Mouse (Mus musculus): ENCODE results near the gene Etfrf1. TPM values are rescaled to one million over a fixed set of nuclear protein-coding genes. Genes with fewer than 3 reads are reported as not detected.

Etfrf1 gene
- polyA plus RNA-seq, 1 experiment from 2014 or later, result 53.9 TPM

GRCm38 (mm10) chr6:145193038-145193437, 17.9 kb upstream of the Etfrf1 start:
- peak; percentile 58 for ATAC-seq
- H3K36me3 ChIP-seq (ENCODE audit: control insufficient read depth, insufficient read depth, low read length), result no peaks in the 10 kb centered on the region
- no peaks in the 10 kb centered on the region for H3K4me1 ChIP-seq (ENCODE audit: control insufficient read depth, insufficient read depth, low read length)
- WGBS, result 82% methylated on average over 3 of the region's 3 CpGs
- H3K9me3 ChIP-seq (ENCODE audit: control insufficient read depth, low read length), result no peaks in the 10 kb centered on the region
- no peak overlapping the region for H3K27ac ChIP-seq (ENCODE audit: low read length)
- no peak overlapping the region for H3K9ac ChIP-seq (ENCODE audit: low read depth, low read length)
- H3K4me3 ChIP-seq (ENCODE audit: low read length), result no peak overlapping the region
- no peaks in the 10 kb centered on the region for H3K27me3 ChIP-seq (replicated peaks; ENCODE audit: control insufficient read depth, insufficient read depth, low read length)
- no peak overlapping the region for H3K4me2 ChIP-seq (ENCODE audit: low read depth, low read length)

DNA sequence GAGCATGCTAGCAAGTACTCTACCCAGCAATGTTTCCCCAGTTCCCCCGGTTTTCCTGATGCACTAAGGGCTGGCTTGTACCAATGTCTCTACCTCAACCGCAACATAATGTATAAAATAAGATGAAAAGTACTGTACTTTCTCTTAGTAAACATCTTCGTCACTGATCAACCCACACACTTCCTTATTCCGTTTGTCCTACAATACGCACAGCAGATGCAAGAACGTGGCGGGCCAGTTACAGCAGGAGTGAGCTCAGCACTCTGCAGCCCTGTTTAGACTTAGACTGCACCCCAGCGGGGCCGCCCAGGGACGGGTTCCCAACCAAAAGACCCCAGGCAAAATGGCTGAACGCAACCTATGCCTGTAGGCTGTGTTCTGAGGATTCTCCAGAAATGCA, 17.5 kb upstream of the Etfrf1 start:
- H3K36me3 ChIP-seq (ENCODE audit: control insufficient read depth, insufficient read depth, low read length), result no peaks in the 10 kb centered on the region
- no peaks in the 10 kb centered on the region for H3K4me1 ChIP-seq (ENCODE audit: control insufficient read depth, insufficient read depth, low read length)
- no peaks in the 10 kb centered on the region for H3K27me3 ChIP-seq (replicated peaks; ENCODE audit: control insufficient read depth, insufficient read depth, low read length)
- H3K4me2 ChIP-seq (ENCODE audit: low read depth, low read length), result no peak overlapping the region
- no peaks in the 10 kb centered on the region for H3K9me3 ChIP-seq (ENCODE audit: control insufficient read depth, low read length)
- no peak overlapping the region for H3K9ac ChIP-seq (ENCODE audit: low read depth, low read length)
- H3K4me3 ChIP-seq (ENCODE audit: low read length), result no peak overlapping the region
- ATAC-seq, result no peak
- 64% methylated on average over 11 of the region's 11 CpGs for WGBS
- H3K27ac ChIP-seq (ENCODE audit: low read length), result no peak overlapping the region

- H3K9me3 ChIP-seq (ENCODE audit: control insufficient read depth, low read length), result no peaks in the 10 kb centered on the region
- H3K27ac ChIP-seq (ENCODE audit: low read length), result no peak overlapping the region
- 91% methylated on average over 8 of the region's 8 CpGs for WGBS
Measured at GRCm38 (mm10) chr6:145197949-145198686, 12.8 kb upstream of the Etfrf1 start.

DNA sequence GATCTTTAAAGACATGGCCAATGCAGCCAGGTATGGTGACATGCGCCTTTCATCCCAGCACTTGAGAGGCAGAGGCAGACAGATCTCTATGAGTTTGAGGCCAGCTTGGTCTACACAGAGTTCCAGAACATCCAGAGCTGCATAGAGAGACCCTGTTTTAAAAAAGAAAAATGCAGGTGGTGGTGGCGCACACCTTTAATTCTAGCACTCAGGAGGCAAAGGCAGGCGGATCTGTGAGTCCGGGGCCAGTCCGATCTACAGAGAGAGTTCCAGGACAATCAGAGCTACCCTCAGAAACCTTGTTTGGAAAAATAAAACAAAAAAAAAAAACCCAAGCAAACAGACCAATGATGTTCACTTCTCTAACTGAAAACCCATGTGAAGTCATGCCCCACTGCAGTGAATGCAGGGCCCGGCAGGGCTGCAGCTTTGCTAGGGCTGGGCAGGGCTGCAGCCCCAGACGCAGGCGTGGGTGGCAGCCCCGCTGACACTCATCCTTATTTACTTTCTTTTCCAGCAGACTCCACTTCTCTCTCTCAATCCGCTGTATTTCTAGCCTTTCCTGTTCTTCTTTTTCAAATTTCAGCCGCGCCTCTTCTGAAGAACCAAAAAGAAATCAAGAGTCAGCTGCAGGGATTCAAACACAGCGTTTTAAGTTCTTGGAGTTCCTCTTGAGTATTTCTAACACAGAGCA, 8.4 kb upstream of the Etfrf1 start:
- ATAC-seq, result no peak
- Histone ChIP-seq H3K27me3 (replicated peaks; ENCODE audit: control insufficient read depth, insufficient read depth, low read length) (no peaks in the 10 kb centered on the region), H3K9me3 (ENCODE audit: control insufficient read depth, low read length) (no peaks in the 10 kb centered on the region), H3K9ac (ENCODE audit: low read depth, low read length) (no peak overlapping the region), H3K27ac (ENCODE audit: low read length) (no peak overlapping the region), H3K36me3 (ENCODE audit: control insufficient read depth, insufficient read depth, low read length) (no peaks in the 10 kb centered on the region), H3K4me1 (ENCODE audit: control insufficient read depth, insufficient read depth, low read length) (no peaks in the 10 kb centered on the region), H3K4me3 (ENCODE audit: low read length) (no peak overlapping the region), H3K4me2 (ENCODE audit: low read depth, low read length) (no peak overlapping the region)
- WGBS, result 72% methylated on average over 13 of the region's 13 CpGs

More at GRCm38 (mm10) chr6:145197949-145198686, 12.8 kb upstream of the Etfrf1 start:
- no peak overlapping the region for H3K4me3 ChIP-seq (ENCODE audit: low read length)
- H3K4me2 ChIP-seq (ENCODE audit: low read depth, low read length), result no peak overlapping the region
- no peaks in the 10 kb centered on the region for H3K36me3 ChIP-seq (ENCODE audit: control insufficient read depth, insufficient read depth, low read length)
- no peak for ATAC-seq
- no peaks in the 10 kb centered on the region for H3K4me1 ChIP-seq (ENCODE audit: control insufficient read depth, insufficient read depth, low read length)
- no peaks in the 10 kb centered on the region for H3K27me3 ChIP-seq (replicated peaks; ENCODE audit: control insufficient read depth, insufficient read depth, low read length)
- H3K9ac ChIP-seq (ENCODE audit: low read depth, low read length), result no peak overlapping the region

DNA sequence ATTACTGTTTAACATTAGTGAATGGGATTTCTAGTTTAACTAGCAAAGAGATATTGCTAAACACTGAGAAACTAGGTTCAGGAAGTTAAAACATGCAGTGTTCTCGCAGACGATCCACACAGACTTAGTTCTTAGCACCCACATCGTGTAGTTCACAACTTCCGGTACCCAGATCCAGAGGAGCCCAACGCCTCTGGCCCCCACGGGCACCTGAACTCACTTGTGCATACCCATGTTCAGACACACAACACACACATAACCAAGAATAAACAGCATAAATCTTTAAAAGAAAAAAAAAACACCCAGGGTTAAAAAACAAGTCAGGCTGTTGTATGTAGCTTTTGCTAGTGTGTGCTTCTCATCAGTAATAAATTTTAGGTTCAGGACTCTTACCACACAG, 6.5 kb upstream of the Etfrf1 start:
- Histone ChIP-seq H3K4me1 (ENCODE audit: control insufficient read depth, insufficient read depth, low read length) (no peaks in the 10 kb centered on the region), H3K27me3 (replicated peaks; ENCODE audit: control insufficient read depth, insufficient read depth, low read length) (no peaks in the 10 kb centered on the region), H3K9me3 (ENCODE audit: control insufficient read depth, low read length) (no peaks in the 10 kb centered on the region), H3K27ac (ENCODE audit: low read length) (no peak overlapping the region), H3K9ac (ENCODE audit: low read depth, low read length) (no peak overlapping the region), H3K4me3 (ENCODE audit: low read length) (no peak overlapping the region), H3K4me2 (ENCODE audit: low read depth, low read length) (no peak overlapping the region), H3K36me3 (ENCODE audit: control insufficient read depth, insufficient read depth, low read length) (no peaks in the 10 kb centered on the region)
- no peak for ATAC-seq
- 80% methylated on average over 6 of the region's 6 CpGs for WGBS

- no peaks in the 10 kb centered on the region for H3K27me3 ChIP-seq (replicated peaks; ENCODE audit: control insufficient read depth, insufficient read depth, low read length)
- H3K4me3 ChIP-seq (ENCODE audit: low read length), result no peak overlapping the region
- no peak overlapping the region for H3K4me2 ChIP-seq (ENCODE audit: low read depth, low read length)
- H3K9me3 ChIP-seq (ENCODE audit: control insufficient read depth, low read length), result no peaks in the 10 kb centered on the region
- ATAC-seq, result no peak
- H3K9ac ChIP-seq (ENCODE audit: low read depth, low read length), result no peak overlapping the region
- H3K36me3 ChIP-seq (ENCODE audit: control insufficient read depth, insufficient read depth, low read length), result no peaks in the 10 kb centered on the region
- H3K27ac ChIP-seq (ENCODE audit: low read length), result no peak overlapping the region
- H3K4me1 ChIP-seq (ENCODE audit: control insufficient read depth, insufficient read depth, low read length), result peaks cover under 1% of the 10 kb centered on the region; the same call in 1 of the 2 replicates
- 74% methylated on average over 10 of the region's 10 CpGs for WGBS
Measured at GRCm38 (mm10) chr6:145205142-145205541, 5.8 kb upstream of the Etfrf1 start.

- 0 out of 2 replicates have a peak overlapping the region, but pooled peaks have one; percentile 33 for H3K27ac ChIP-seq (ENCODE audit: low read length)
- H3K4me3 ChIP-seq (ENCODE audit: low read length), result peak overlapping the region; percentile 55
- 0 out of 2 replicates have a peak, but pooled peaks have one; percentile 0 for ATAC-seq
- no peaks in the 10 kb centered on the region for H3K36me3 ChIP-seq (ENCODE audit: control insufficient read depth, insufficient read depth, low read length)
- peak overlapping the region; percentile 72 for H3K4me2 ChIP-seq (ENCODE audit: low read depth, low read length)
- peaks cover 3% of the 10 kb centered on the region; the same call in 1 of the 2 replicates for H3K4me1 ChIP-seq (ENCODE audit: control insufficient read depth, insufficient read depth, low read length)
- no peaks in the 10 kb centered on the region for H3K9me3 ChIP-seq (ENCODE audit: control insufficient read depth, low read length)
- 28% methylated on average over 8 of the region's 8 CpGs for WGBS
- no peaks in the 10 kb centered on the region for H3K27me3 ChIP-seq (replicated peaks; ENCODE audit: control insufficient read depth, insufficient read depth, low read length)
- peak overlapping the region; percentile 50; the same call in 1 of the 2 replicates for H3K9ac ChIP-seq (ENCODE audit: low read depth, low read length)
Measured at GRCm38 (mm10) chr6:145210056-145210680, 766 bp upstream of the Etfrf1 start.

DNA sequence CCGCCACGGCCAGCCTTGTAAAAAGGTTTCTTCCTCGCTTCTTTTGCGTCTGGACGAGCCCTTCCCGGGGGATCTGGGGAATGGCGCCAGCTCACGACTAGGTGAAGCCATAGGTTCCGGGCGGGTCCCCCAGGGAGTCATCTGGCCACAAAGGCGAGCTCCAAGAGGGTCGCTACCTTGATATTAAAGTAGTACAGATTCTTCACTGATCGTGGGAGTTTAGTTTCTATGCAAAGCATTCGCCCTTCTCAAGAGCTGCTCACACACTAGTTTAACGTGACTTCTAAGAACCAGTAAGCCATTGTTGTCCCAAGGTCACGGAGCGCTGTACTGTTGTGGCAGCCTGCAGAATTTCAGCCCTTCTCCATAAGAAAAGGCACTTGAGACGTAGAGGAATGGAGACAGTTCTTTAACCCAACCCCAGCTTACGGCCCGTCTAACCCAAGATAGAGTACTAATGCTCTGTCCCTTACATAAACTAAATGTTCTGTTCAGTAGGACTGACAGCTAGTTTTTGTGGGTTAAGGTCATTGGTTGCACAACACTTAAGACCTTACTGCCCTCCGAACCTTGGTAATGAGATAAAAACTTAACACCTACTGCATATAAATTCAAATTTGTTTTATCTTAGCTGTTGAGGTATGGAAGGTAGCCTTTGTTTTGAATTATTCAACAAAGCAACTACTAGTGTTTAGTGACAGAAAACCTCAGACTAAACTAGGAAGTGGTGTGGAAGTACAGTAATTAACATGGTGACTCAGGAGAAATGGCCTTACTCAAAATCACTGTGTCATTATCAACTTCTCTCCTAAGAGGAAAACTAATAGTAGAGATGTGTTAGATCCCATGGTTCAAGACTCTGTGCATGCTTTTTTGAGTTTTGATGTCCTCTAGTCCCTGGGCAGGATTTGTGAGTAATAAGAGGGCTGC, 707 bp downstream of the Etfrf1 start:
- Histone ChIP-seq H3K4me1 (ENCODE audit: control insufficient read depth, insufficient read depth, low read length) (peaks cover 3% of the 10 kb centered on the region; the same call in 1 of the 2 replicates), H3K4me2 (ENCODE audit: low read depth, low read length) (peak overlapping the region; percentile 60), H3K9me3 (ENCODE audit: control insufficient read depth, low read length) (no peaks in the 10 kb centered on the region), H3K9ac (ENCODE audit: low read depth, low read length) (peak overlapping the region; percentile 90), H3K4me3 (ENCODE audit: low read length) (peak overlapping the region; percentile 70), H3K27me3 (replicated peaks; ENCODE audit: control insufficient read depth, insufficient read depth, low read length) (no peaks in the 10 kb centered on the region), H3K36me3 (ENCODE audit: control insufficient read depth, insufficient read depth, low read length) (no peaks in the 10 kb centered on the region), H3K27ac (ENCODE audit: low read length) (peak overlapping the region; percentile 98)
- peak; percentile 57 for ATAC-seq
- WGBS, result 2% methylated on average over 21 of the region's 21 CpGs
